Mouse (Mus musculus): ENCODE measurements around the gene Slc25a33. TPM values are rescaled to one million over a fixed set of nuclear protein-coding genes. Genes with fewer than 3 reads are reported as not detected.

Gene Slc25a33
- total RNA-seq, 2 experiments from 2014 or later = 30.5 to 31.8 TPM

DNA sequence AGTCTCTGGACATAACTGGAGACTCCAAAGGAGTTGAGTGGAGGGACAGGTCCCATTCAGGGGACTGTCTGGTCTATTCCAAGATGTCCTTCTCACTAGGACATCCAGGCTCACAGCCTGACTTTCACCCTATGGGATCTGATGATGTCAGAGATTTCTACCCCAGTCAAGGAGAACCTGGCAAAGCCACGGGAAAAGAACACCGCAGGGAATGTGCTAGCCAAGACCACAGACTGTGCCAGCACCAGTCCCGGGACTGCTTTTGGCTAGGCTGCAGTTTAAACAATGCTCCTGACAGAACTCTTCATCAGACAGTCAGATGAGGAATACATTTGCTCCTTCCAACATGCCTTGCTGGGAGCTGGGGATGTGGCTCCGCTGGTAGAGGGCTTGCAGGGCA is 74.1 kb downstream of the Slc25a33 start:
- DNase-seq (ENCODE audit: low spot score in 2 of 2) = no peak

DNA sequence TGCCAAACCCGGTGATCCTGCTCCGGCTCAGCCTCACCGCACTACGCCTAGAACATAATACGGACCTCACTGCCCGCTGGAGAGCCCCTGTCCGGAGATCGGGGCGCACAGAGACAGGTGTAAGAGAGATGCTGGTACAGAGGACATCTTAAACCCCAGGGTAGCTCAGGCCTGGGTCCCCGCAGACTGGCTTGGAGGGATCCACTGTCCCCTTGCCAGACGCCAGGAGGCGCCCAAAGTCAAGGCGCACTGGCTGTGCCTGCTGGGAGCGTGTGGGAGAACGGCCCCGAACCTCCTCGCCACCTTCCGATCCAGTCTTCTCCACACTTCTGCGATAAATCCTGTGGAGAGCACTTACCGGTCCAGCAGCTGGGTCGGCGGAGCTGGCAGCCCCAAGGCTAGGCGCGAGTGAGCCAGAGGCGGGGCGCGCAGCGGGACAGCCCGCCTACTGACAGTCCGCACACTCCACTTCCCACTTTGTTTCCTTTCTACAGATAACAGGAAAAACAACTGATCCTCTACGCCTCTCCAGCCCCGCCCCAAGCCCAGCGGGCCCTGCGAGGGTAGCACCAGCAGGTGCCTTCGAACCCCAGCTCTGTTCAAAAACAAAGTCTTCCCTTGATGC is 75.8 kb downstream of the Slc25a33 start:
- peak; percentile 36 to 44 for DNase-seq (ENCODE audit: low spot score in 2 of 2)

DNA sequence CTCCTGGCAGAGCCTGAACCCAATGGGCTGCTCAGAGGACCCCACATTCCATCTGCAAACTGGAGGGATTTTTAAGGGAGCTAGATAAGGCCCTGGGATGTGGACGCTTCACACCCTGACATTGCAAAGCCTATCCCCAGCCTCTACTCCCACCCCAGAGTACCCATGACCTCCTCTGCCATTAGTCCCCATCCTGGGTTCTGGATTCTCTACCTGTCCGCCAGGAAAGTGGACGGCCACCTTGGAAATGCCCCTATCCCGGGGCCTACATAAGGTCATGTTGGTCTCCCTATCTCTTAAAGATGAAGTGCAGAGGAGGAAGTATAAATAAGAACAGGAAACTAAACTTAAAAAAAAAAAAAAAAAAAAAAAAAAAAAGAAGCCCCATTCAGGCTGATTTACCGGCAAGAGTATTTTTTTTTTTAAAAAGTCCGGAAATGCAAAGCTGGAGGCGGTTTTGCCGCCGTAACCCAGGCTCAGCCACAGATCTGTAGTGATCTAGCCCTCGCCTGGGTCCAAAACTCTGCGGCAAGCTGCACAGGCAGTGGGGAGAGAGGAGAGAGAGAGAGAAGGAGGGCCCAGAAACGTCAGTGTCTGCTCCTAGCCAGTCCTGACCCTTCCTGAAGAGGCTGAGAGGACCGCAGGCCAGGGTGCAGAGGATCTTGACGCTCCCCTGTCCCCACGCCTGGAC is 76.4 kb downstream of the Slc25a33 start:
- DNase-seq (ENCODE audit: low spot score in 2 of 2) = no peak

DNA sequence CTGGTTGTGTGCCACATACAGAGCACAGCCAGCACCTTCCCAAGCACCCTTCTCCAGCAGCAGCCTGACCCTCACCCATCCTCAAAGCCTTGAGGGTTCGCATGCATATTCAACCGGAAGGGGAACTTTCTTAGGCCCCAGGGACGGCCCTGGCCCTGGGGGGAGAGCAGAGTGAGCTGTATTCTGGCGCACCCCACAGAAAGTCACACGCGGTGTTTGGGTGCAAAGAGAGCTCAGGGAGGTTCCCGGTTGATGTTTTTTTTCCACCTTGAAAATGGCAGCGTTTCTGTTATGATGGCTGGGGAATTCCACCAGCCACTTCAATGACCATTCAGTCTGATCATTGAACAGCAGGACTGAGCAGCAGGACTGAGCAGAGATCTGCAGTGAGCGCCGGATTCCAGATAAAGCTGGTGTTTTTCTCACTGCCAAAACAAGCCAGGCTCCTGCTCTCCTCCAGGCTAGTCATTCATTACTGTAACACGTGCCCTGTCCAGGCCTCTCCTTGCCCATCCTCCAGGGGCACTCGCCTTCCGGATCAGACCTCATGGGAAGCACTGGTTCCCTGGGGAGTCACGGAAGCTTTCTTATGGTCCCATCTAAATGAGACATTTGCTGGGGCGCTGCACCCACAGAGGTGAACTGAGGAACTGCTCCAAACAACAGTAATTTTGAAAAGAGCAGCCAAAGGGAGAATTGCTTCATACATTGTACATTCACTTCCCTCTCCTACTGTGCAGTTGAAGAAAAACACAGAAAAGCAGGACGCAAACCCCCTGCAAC is 77.7 kb downstream of the Slc25a33 start:
- no peak for DNase-seq (ENCODE audit: low spot score in 2 of 2)

Small RNA genes lying within 50 kb of the gene (microRNA-seq; reads per million reads assigned to microRNA genes)
- gene Gm47301 = 0 reads per million in 2 experiments

Other genes starting within 250 kb of the Slc25a33 start
- 1,000 to 10,000 TPM; 1,374 to 1,386 TPM for gene Clstn1, start 187.8 kb downstream of the Slc25a33 start, total RNA-seq (2021)
- 10 to 100 TPM; 23.8 to 24.9 TPM for gene Pik3cd, start 71.7 kb downstream of the Slc25a33 start, total RNA-seq (2021)
- gene Tmem201, start 36.2 kb downstream of the Slc25a33 start, total RNA-seq (2021) = 10 to 100 TPM; 61.0 to 64.6 TPM
- gene Spsb1, start 180.8 kb upstream of the Slc25a33 start, total RNA-seq (2021) = 10 to 100 TPM; 11.1 to 13.8 TPM
- gene H6pd, start 234.7 kb upstream of the Slc25a33 start, total RNA-seq (2021) = 10 to 100 TPM; 11.2 to 11.5 TPM

Measured in left cerebral cortex, adult 18-20 months (tissue).